Mouse (Mus musculus): ENCODE measurements around the gene Ryr2. TPM values are rescaled to one million over a fixed set of nuclear protein-coding genes. Genes with fewer than 3 reads are reported as not detected.

Gene Ryr2
- total and polyA plus RNA-seq, 3 experiments: 0.60 TPM; not detected in 2

GRCm38 (mm10) chr13:11891739-11892138, 215.0 kb downstream of the Ryr2 start:
- DNase-seq (ENCODE audit: low spot score) (no peak), ATAC-seq (ENCODE audit: extremely low read depth, insufficient number of reproducible peaks, low FRiP score, poor library complexity, severe bottlenecking) (no peak)
- no peaks in the 10 kb centered on the region for H3K27me3 ChIP-seq (ENCODE audit: insufficient read depth, low read length)
- no peaks in the 10 kb centered on the region for H3K9me3 ChIP-seq (replicated peaks)
- no peaks in the 10 kb centered on the region for H3K36me3 ChIP-seq (replicated peaks)
- no peak overlapping the region for H3K4me3 ChIP-seq (ENCODE audit: low read depth, low read length)
- TF ChIP-seq GATA1 (IDR thresholded peaks at IDR 0.05; ENCODE audit: borderline replicate concordance, low read length): no peak
- TF ChIP-seq POLR2AphosphoS5 (IDR thresholded peaks at IDR 0.05; ENCODE audit: insufficient replicate concordance, low read depth, low read length): no peak
- TF ChIP-seq GATA2 (IDR thresholded peaks at IDR 0.05; ENCODE audit: borderline replicate concordance, low read depth, low read length): no peak
- TF ChIP-seq TAL1 (conservative IDR thresholded peaks at IDR 0.05; ENCODE audit: low read depth, low read length): no peak
- TF ChIP-seq CTCF (IDR thresholded peaks at IDR 0.05; ENCODE audit: low read depth, low read length): no peak
- H3K4me1 ChIP-seq (ENCODE audit: insufficient read depth, low read depth, low read length): no peaks in the 10 kb centered on the region

GRCm38 (mm10) chr13:11891115-11891514, 215.6 kb downstream of the Ryr2 start:
- H3K4me1 ChIP-seq (ENCODE audit: insufficient read depth, low read depth, low read length): no peaks in the 10 kb centered on the region

GRCm38 (mm10) chr13:11884175-11884574, 222.6 kb downstream of the Ryr2 start:
- TF ChIP-seq POLR2AphosphoS5 (IDR thresholded peaks at IDR 0.05; ENCODE audit: insufficient replicate concordance, low read depth, low read length) (no peak), GATA2 (IDR thresholded peaks at IDR 0.05; ENCODE audit: borderline replicate concordance, low read depth, low read length) (no peak), CTCF (IDR thresholded peaks at IDR 0.05; ENCODE audit: low read depth, low read length) (no peak), GATA1 (IDR thresholded peaks at IDR 0.05; ENCODE audit: borderline replicate concordance, low read length) (no peak), TAL1 (conservative IDR thresholded peaks at IDR 0.05; ENCODE audit: low read depth, low read length) (no peak)
- Histone ChIP-seq H3K36me3 (replicated peaks) (no peaks in the 10 kb centered on the region), H3K4me3 (ENCODE audit: low read depth, low read length) (no peak overlapping the region), H3K4me1 (ENCODE audit: insufficient read depth, low read depth, low read length) (no peaks in the 10 kb centered on the region), H3K27me3 (ENCODE audit: insufficient read depth, low read length) (peaks cover 7% of the 10 kb centered on the region), H3K9me3 (replicated peaks) (no peaks in the 10 kb centered on the region)
- DNase-seq (ENCODE audit: low spot score) (no peak), ATAC-seq (ENCODE audit: extremely low read depth, insufficient number of reproducible peaks, low FRiP score, poor library complexity, severe bottlenecking) (no peak)

More at GRCm38 (mm10) chr13:11891115-11891514, 215.6 kb downstream of the Ryr2 start:
- Histone ChIP-seq H3K27me3 (ENCODE audit: insufficient read depth, low read length) (no peaks in the 10 kb centered on the region), H3K36me3 (replicated peaks) (no peaks in the 10 kb centered on the region), H3K9me3 (replicated peaks) (no peaks in the 10 kb centered on the region), H3K4me3 (ENCODE audit: low read depth, low read length) (no peak overlapping the region)
- no peak for TF ChIP-seq GATA1 (IDR thresholded peaks at IDR 0.05; ENCODE audit: borderline replicate concordance, low read length)
- no peak for TF ChIP-seq POLR2AphosphoS5 (IDR thresholded peaks at IDR 0.05; ENCODE audit: insufficient replicate concordance, low read depth, low read length)
- no peak for TF ChIP-seq GATA2 (IDR thresholded peaks at IDR 0.05; ENCODE audit: borderline replicate concordance, low read depth, low read length)
- TF ChIP-seq TAL1 (conservative IDR thresholded peaks at IDR 0.05; ENCODE audit: low read depth, low read length): no peak
- TF ChIP-seq CTCF (IDR thresholded peaks at IDR 0.05; ENCODE audit: low read depth, low read length): no peak
- ATAC-seq (ENCODE audit: extremely low read depth, insufficient number of reproducible peaks, low FRiP score, poor library complexity, severe bottlenecking): no peak
- no peak for DNase-seq (ENCODE audit: low spot score)

- no peaks in the 10 kb centered on the region for H3K4me1 ChIP-seq (ENCODE audit: insufficient read depth, low read depth, low read length)
- peaks cover 8% of the 10 kb centered on the region for H3K27me3 ChIP-seq (ENCODE audit: insufficient read depth, low read length)
- H3K36me3 ChIP-seq (replicated peaks): no peaks in the 10 kb centered on the region
- TF ChIP-seq GATA1 (IDR thresholded peaks at IDR 0.05; ENCODE audit: borderline replicate concordance, low read length) (no peak), CTCF (IDR thresholded peaks at IDR 0.05; ENCODE audit: low read depth, low read length) (no peak), POLR2AphosphoS5 (IDR thresholded peaks at IDR 0.05; ENCODE audit: insufficient replicate concordance, low read depth, low read length) (no peak), GATA2 (IDR thresholded peaks at IDR 0.05; ENCODE audit: borderline replicate concordance, low read depth, low read length) (no peak), TAL1 (conservative IDR thresholded peaks at IDR 0.05; ENCODE audit: low read depth, low read length) (no peak)
- no peaks in the 10 kb centered on the region for H3K9me3 ChIP-seq (replicated peaks)
- H3K4me3 ChIP-seq (ENCODE audit: low read depth, low read length): no peak overlapping the region
- DNase-seq (ENCODE audit: low spot score) (no peak), ATAC-seq (ENCODE audit: extremely low read depth, insufficient number of reproducible peaks, low FRiP score, poor library complexity, severe bottlenecking) (no peak)
Observed at GRCm38 (mm10) chr13:11882359-11882758, 224.4 kb downstream of the Ryr2 start.

GRCm38 (mm10) chr13:11880503-11881227, 226.1 kb downstream of the Ryr2 start:
- TF ChIP-seq TAL1 (conservative IDR thresholded peaks at IDR 0.05; ENCODE audit: low read depth, low read length) (no peak), GATA2 (IDR thresholded peaks at IDR 0.05; ENCODE audit: borderline replicate concordance, low read depth, low read length) (no peak), CTCF (IDR thresholded peaks at IDR 0.05; ENCODE audit: low read depth, low read length) (no peak), GATA1 (IDR thresholded peaks at IDR 0.05; ENCODE audit: borderline replicate concordance, low read length) (no peak), POLR2AphosphoS5 (IDR thresholded peaks at IDR 0.05; ENCODE audit: insufficient replicate concordance, low read depth, low read length) (no peak)
- ATAC-seq (ENCODE audit: extremely low read depth, insufficient number of reproducible peaks, low FRiP score, poor library complexity, severe bottlenecking) (no peak), DNase-seq (ENCODE audit: low spot score) (no peak)
- Histone ChIP-seq H3K4me3 (ENCODE audit: low read depth, low read length) (no peak overlapping the region), H3K27me3 (ENCODE audit: insufficient read depth, low read length) (peaks cover 8% of the 10 kb centered on the region), H3K36me3 (replicated peaks) (no peaks in the 10 kb centered on the region), H3K4me1 (ENCODE audit: insufficient read depth, low read depth, low read length) (no peaks in the 10 kb centered on the region), H3K9me3 (replicated peaks) (no peaks in the 10 kb centered on the region)

- DNase-seq (ENCODE audit: low spot score) (no peak), ATAC-seq (ENCODE audit: extremely low read depth, insufficient number of reproducible peaks, low FRiP score, poor library complexity, severe bottlenecking) (no peak)
- no peaks in the 10 kb centered on the region for H3K4me1 ChIP-seq (ENCODE audit: insufficient read depth, low read depth, low read length)
- peaks cover 8% of the 10 kb centered on the region for H3K27me3 ChIP-seq (ENCODE audit: insufficient read depth, low read length)
- H3K9me3 ChIP-seq (replicated peaks): no peaks in the 10 kb centered on the region
- no peaks in the 10 kb centered on the region for H3K36me3 ChIP-seq (replicated peaks)
- no peak overlapping the region for H3K4me3 ChIP-seq (ENCODE audit: low read depth, low read length)
- TF ChIP-seq CTCF (IDR thresholded peaks at IDR 0.05; ENCODE audit: low read depth, low read length) (no peak), GATA2 (IDR thresholded peaks at IDR 0.05; ENCODE audit: borderline replicate concordance, low read depth, low read length) (no peak), POLR2AphosphoS5 (IDR thresholded peaks at IDR 0.05; ENCODE audit: insufficient replicate concordance, low read depth, low read length) (no peak)
Observed at GRCm38 (mm10) chr13:11879037-11879436, 227.7 kb downstream of the Ryr2 start.

Measured in G1E (cell line).